Mouse (Mus musculus) induced T-regulatory cell, adult 2 months (primary cell): ENCODE measurements around the gene Myod1.
A peak's percentile ranks its signal among the peaks of the same experiment; 100 is the strongest.

Experiments used
- DNase-seq: peaks from one replicate; pipeline ENCODE4 v3.0.0-alpha.2; 2012; ENCODE audit warnings: low read depth

The Myod1 gene

GRCm38 (mm10) chr7:46415818-46416425 lies 39.6 kb downstream of the Myod1 start:
- DNase-seq: no peak

- no peak for DNase-seq
Observed at GRCm38 (mm10) chr7:46417467-46417866, 41.2 kb downstream of the Myod1 start.

GRCm38 (mm10) chr7:46418102-46418622 lies 41.9 kb downstream of the Myod1 start:
- DNase-seq: no peak

GRCm38 (mm10) chr7:46421535-46421934 lies 45.3 kb downstream of the Myod1 start:
- DNase-seq: no peak

GRCm38 (mm10) chr7:46422052-46422763 lies 45.9 kb downstream of the Myod1 start:
- DNase-seq: no peak

- peak; percentile 54 for DNase-seq
Observed at GRCm38 (mm10) chr7:46422764-46423412, 46.6 kb downstream of the Myod1 start.

GRCm38 (mm10) chr7:46423951-46424350 lies 47.7 kb downstream of the Myod1 start:
- no peak for DNase-seq

- DNase-seq: no peak
Observed at GRCm38 (mm10) chr7:46425012-46425411, 48.7 kb downstream of the Myod1 start.
